ENCODE assay signal across 11 mouse cellular contexts in the genomic region with DNA sequence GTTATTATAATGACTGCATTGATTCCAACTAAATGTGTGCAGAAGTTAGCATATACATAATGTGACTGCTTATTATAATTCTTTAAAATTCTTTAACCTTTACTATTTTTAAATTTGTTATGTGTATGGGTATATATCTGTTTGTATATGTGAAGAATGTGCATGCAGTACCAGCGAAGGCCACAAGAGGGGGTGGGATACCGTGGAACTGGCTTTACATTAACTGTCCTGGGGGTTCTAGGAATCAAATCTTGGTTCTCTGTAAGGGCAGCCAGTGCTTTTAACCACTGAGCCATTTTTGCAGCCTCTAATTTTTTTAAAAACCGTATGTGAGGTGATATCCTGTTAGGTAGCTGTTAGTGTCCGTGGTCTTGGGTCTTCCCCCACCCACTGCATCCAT. TPM values are rescaled to one million over a fixed set of nuclear protein-coding genes. Genes with fewer than 3 reads are reported as not detected.
A peak's percentile ranks its signal among the peaks of the same experiment; 100 is the strongest.
DNase-seq lines count a peak whose midpoint lies in the region; ATAC-seq and TF ChIP-seq lines count a peak whose summit lies in the region.
"Had no signal": no experiment of that assay in that cellular context is flagged by ENCODE, and none has a peak within 500 bp of the region (broad histone marks: within the 10 kb centered on the region; RNA-seq: fewer than 3 reads in every experiment).

No protein-coding gene starts in this region.

- H3K27me3 ChIP-seq in intestine, postnatal 0 days (replicated peaks; ENCODE audit: control insufficient read depth, insufficient read depth, low read length), result peaks cover 10% of the 10 kb centered on the region
- peaks cover 3% of the 10 kb centered on the region; the same call in 1 of the 2 replicates for H3K27me3 ChIP-seq in intestine, embryonic 15.5 days (replicated peaks)

- no peak overlapping the region for H3K9ac ChIP-seq in intestine, postnatal 0 days (ENCODE audit: low read depth, low read length)
- H3K9ac ChIP-seq in intestine, embryonic 15.5 days, result no peak overlapping the region
- H3K9ac ChIP-seq: heart, embryonic 15.5 days; limb, embryonic 12.5 days had no signal

- WGBS in intestine, postnatal 0 days, result 70% methylated on average over 4 of the region's 4 CpGs
- 76% methylated on average over 4 of the region's 4 CpGs for WGBS in intestine, embryonic 15.5 days

- H3K9me3 ChIP-seq in intestine, postnatal 0 days (ENCODE audit: control insufficient read depth), result no peaks in the 10 kb centered on the region
- H3K9me3 ChIP-seq in intestine, embryonic 15.5 days, result no peaks in the 10 kb centered on the region
- H3K9me3 ChIP-seq: heart, embryonic 15.5 days; limb, embryonic 12.5 days had no signal

- no peak overlapping the region for H3K4me3 ChIP-seq in intestine, postnatal 0 days (ENCODE audit: low read depth, low read length)
- H3K4me3 ChIP-seq in intestine, embryonic 15.5 days (replicated peaks), result no peak overlapping the region
- H3K4me3 ChIP-seq: heart, embryonic 15.5 days; limb, embryonic 12.5 days had no signal

- DNase-seq in CD4-positive, CD25-positive, alpha-beta regulatory T cell, adult 2 months (ENCODE audit: low read depth, low spot score), result peak; percentile 5
- DNase-seq in thymus, postnatal 4 days, result peak; percentile 33
- no peak for DNase-seq in thymus, postnatal 25 days
- DNase-seq in natural killer cell, adult 2 months (ENCODE audit: low spot score in 2 of 2), result no peak
- DNase-seq in frontal cortex, postnatal 14 days (ENCODE audit: low spot score in 2 of 2), result no peak
- DNase-seq: lung, postnatal 4 days had no signal

- no peak for ATAC-seq in CD4-positive, CD25-positive, alpha-beta regulatory T cell, adult 4 months
- no peak for ATAC-seq in intestine, postnatal 0 days
- no peak for ATAC-seq in intestine, embryonic 15.5 days

- TF ChIP-seq CTCF in intestine, postnatal 0 days (IDR thresholded peaks at IDR 0.05; ENCODE audit: low read depth), result peak; percentile 49

- H3K4me1 ChIP-seq in intestine, postnatal 0 days (replicated peaks; ENCODE audit: control insufficient read depth, insufficient read depth, low read length), result no peaks in the 10 kb centered on the region
- H3K4me1 ChIP-seq in intestine, embryonic 15.5 days (replicated peaks), result peaks cover 10% of the 10 kb centered on the region; the same call in 1 of the 2 replicates
- H3K4me1 ChIP-seq: heart, embryonic 15.5 days had no signal

- H3K36me3 ChIP-seq in intestine, postnatal 0 days (ENCODE audit: control insufficient read depth, insufficient read depth), result no peaks in the 10 kb centered on the region
- no peaks in the 10 kb centered on the region for H3K36me3 ChIP-seq in intestine, embryonic 15.5 days
- H3K36me3 ChIP-seq: heart, embryonic 15.5 days; limb, embryonic 12.5 days had no signal

- no peak overlapping the region for H3K4me2 ChIP-seq in intestine, postnatal 0 days (replicated peaks; ENCODE audit: low read depth)
- H3K4me2 ChIP-seq in intestine, embryonic 15.5 days (replicated peaks), result no peak overlapping the region
- H3K4me2 ChIP-seq: heart, embryonic 15.5 days; limb, embryonic 12.5 days had no signal

- H3K27ac ChIP-seq in intestine, postnatal 0 days (ENCODE audit: low read depth, low read length), result no peak overlapping the region
- H3K27ac ChIP-seq in intestine, embryonic 15.5 days, result no peak overlapping the region
- H3K27ac ChIP-seq: heart, embryonic 15.5 days; limb, embryonic 12.5 days had no signal

RNA-seq across cellular contexts. Expression of a gene that starts 5.1 kb away (rescaled TPM):
- polyA plus RNA-seq in CD4-positive, CD25-positive, alpha-beta regulatory T cell, adult 4 months (2017; shearing (Covaris generic)), result not detected
- polyA plus RNA-seq in intestine, postnatal 0 days (2015; fragmentation: Nextera tagmentation; extraction: Ambion mirVana), result 4.5 and 4.7 TPM in 2 replicates
- polyA plus RNA-seq in intestine, embryonic 15.5 days (2015; fragmentation: Nextera tagmentation; extraction: Ambion mirVana), result 12.7 and 15.6 TPM in 2 replicates

Comparison
In these comparisons a context has a peak if more than half of its experiments do, and no peak if none do; other contexts are left out.
1. DNase-seq: peak in CD4-positive, CD25-positive, alpha-beta regulatory T cell, adult 2 months (single experiment) and thymus, postnatal 4 days (single experiment); none in thymus, postnatal 25 days (single experiment), natural killer cell, adult 2 months (0 of 2) and frontal cortex, postnatal 14 days (0 of 2).